Mouse (Mus musculus) heart, adult 2 months (tissue): ENCODE results near the gene Fam107b. TPM values are rescaled to one million over a fixed set of nuclear protein-coding genes. Genes with fewer than 3 reads are reported as not detected.
A peak's percentile ranks its signal among the peaks of the same experiment; 100 is the strongest.

Experiments
- DNase-seq, 2 experiments: peaks; one replicate each; pipeline ENCODE4 v3.0.0; 2021
- H3K27ac ChIP-seq: fragments of 200-600 bp; 2 replicates; pipeline ENCODE4 v1.8.1; 2022
- H3K27me3 ChIP-seq: fragments of 200-500 bp; 2 replicates; pipeline ENCODE4 v1.6.1; 2012; ENCODE audit warnings: mild to moderate bottlenecking, low read length, inconsistent platforms, mixed read lengths; ENCODE audit not compliant: control insufficient read depth, insufficient read depth
- H3K36me3 ChIP-seq: fragments of 200-500 bp; 2 replicates; pipeline ENCODE4 v1.6.1; 2012; ENCODE audit warnings: low read length, inconsistent platforms; ENCODE audit not compliant: control insufficient read depth, insufficient read depth
- H3K4me1 ChIP-seq: fragments of 200-500 bp; 2 replicates; pipeline ENCODE4 v1.6.1; 2011; ENCODE audit warnings: low read length; ENCODE audit not compliant: control insufficient read depth, insufficient read depth
- H3K4me3 ChIP-seq: fragments of 200-600 bp; 2 replicates; pipeline ENCODE4 v1.8.1; 2022
- H3K79me2 ChIP-seq: fragments of 200-500 bp; replicated peaks from 2 replicates; pipeline ENCODE4 v1.6.1; 2012; ENCODE audit warnings: mild to moderate bottlenecking, inconsistent platforms, low read length, moderate library complexity, mixed read lengths; ENCODE audit not compliant: control insufficient read depth, insufficient read depth
- H3K9ac ChIP-seq: fragments of 200-500 bp; 2 replicates; pipeline ENCODE4 v1.6.1; 2012; ENCODE audit warnings: low read depth, mild to moderate bottlenecking, control low read depth, inconsistent platforms, low read length, mixed read lengths
- CTCF ChIP-seq: fragments of 200-600 bp; IDR thresholded peaks from 2 replicates; pipeline ENCODE4 v1.8.1; 2022; ENCODE audit warnings: antibody characterized with exemption, mild to moderate bottlenecking, moderate library complexity
- EP300 ChIP-seq: fragments of 200-500 bp; IDR thresholded peaks from 2 replicates; pipeline ENCODE4 v1.6.1; 2011; ENCODE audit warnings: low read depth, low read length, control low read depth; ENCODE audit not compliant: insufficient read depth
- POLR2A ChIP-seq: fragments of 200-500 bp; IDR thresholded peaks from 2 replicates; pipeline ENCODE4 v1.6.1; 2011; ENCODE audit warnings: mild to moderate bottlenecking, low read depth, low read length, control low read depth; ENCODE audit not compliant: insufficient read depth
- WGBS: fragments of 180-500 bp; shearing (Covaris S2); methylation state at CpG from one replicate; pipeline ENCODE4 v1.1.7; 2018; 5-methylcytosine and 5-hydroxymethylcytosine counted together
- intact Hi-C: fragments of 180-260 bp; cut with DNase I; formaldehyde crosslinking; loops from one replicate; pipeline ENCODE4 v1.15.1; 2025
- polyA plus RNA-seq: library from polyadenylated mRNA; depleted of rRNA; stranded (reverse); fragments of >200 nt; gene quantifications from 2 replicates; pipeline ENCODE4 v1.2.3, GENCODE M21; 2012; rRNA removed
- total RNA-seq, 2 experiments: library from RNA; stranded (reverse); gene quantifications; 2 replicates each; pipeline ENCODE4 v1.2.3; 2021

The Fam107b gene
- total and polyA plus RNA-seq, 3 experiments: 3.2 to 10.1 (median 5.5) TPM

DNA sequence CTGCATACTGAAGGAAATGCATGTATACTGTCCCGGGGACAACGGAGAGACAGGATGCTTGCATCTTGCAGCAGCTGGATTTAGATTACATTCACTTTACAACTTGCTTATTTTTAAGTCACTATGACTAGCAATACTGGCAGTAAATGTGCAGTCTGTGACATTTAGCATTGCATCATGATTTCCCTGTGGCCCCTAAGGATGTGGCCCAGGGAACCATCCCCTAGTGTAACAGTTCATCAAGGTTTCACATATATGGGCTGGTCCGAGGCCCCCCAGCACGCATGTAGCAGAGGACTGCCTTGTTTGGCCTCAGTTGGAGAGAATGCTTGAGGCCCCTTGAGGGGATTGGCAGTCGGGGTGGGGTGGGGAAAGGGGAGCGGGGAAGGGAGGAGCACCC lies 235.5 kb downstream of the Fam107b start:
- DNase-seq: no peak
- Histone ChIP-seq H3K27ac (no peak overlapping the region), H3K4me1 (no peaks in the 10 kb centered on the region), H3K27me3 (no peaks in the 10 kb centered on the region), H3K4me3 (no peak overlapping the region), H3K79me2 (no peaks in the 10 kb centered on the region), H3K9ac (no peak overlapping the region), H3K36me3 (no peaks in the 10 kb centered on the region)
- intact Hi-C loops: loop anchor here (10.0 kb wide), 1 partner anchor 1059 kb away; no protein-coding TSS in a partner anchor
- 57% methylated on average over 6 of the region's 6 CpGs for WGBS
- TF ChIP-seq CTCF: no peak
- TF ChIP-seq EP300: no peak
- TF ChIP-seq POLR2A: no peak

DNA sequence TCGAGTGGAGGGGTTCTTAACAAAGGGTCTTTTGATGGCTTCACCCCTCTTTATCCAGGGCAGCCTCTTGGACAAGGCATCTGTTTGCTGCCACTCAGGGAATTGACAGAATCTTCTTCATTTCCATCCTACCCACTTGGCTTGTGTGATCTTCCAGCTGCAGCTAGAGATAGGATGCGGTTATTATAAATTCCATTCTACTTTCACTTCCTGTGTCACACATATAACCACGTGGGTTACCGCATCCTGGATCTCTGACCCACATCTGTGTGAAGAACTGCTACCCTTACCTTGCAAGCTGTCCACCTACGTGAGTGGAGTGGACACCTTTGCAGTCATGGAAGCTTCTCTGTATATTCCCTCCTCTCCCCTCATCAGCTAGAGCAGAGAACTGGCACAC lies 240.0 kb downstream of the Fam107b start:
- intact Hi-C loops: loop anchor here (10.0 kb wide), 2 partner anchors 404 to 794 kb away; no protein-coding TSS in a partner anchor

GRCm38 (mm10) chr2:3816142-3816609 lies 245.9 kb downstream of the Fam107b start:
- intact Hi-C loops: loop anchor here (1.0 to 10.0 kb wide), 3 partner anchors 399 to 789 kb away; no protein-coding TSS in a partner anchor
- DNase-seq: peak in 1 of 2 experiments; percentile 12
- no peak overlapping the region for H3K27ac ChIP-seq

More for the DNA sequence above, 240.0 kb downstream of the Fam107b start:
- DNase-seq: no peak
- Histone ChIP-seq H3K36me3 (no peaks in the 10 kb centered on the region), H3K4me1 (no peaks in the 10 kb centered on the region), H3K9ac (no peak overlapping the region), H3K4me3 (no peak overlapping the region), H3K27ac (no peak overlapping the region), H3K27me3 (no peaks in the 10 kb centered on the region), H3K79me2 (no peaks in the 10 kb centered on the region)
- WGBS: 58% methylated on average over 5 of the region's 5 CpGs
- TF ChIP-seq EP300 (no peak), CTCF (no peak), POLR2A (no peak)

DNA sequence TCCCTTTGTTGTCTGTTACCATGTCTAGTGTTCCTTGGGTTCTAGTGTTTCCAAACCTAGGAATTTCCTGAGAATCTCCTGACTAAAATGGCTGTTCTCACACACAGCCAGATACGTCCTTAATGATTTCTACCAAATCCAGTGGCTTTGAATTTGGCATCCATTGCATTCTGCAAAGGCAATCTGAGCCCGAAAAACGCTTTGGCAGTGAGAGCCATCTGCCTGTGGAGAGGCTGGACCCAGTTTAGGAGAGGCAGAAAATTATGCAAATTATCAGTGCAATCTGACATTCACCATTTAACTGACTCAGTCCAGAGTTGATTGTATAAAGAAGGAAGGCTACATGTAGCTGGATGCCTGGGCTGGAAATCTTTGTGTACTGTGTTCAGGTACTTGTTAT lies 247.3 kb downstream of the Fam107b start:
- no peaks in the 10 kb centered on the region for H3K27me3 ChIP-seq
- no peaks in the 10 kb centered on the region for H3K4me1 ChIP-seq
- TF ChIP-seq EP300 (no peak), POLR2A (no peak), CTCF (no peak)
- H3K36me3 ChIP-seq: no peaks in the 10 kb centered on the region
- no peak overlapping the region for H3K27ac ChIP-seq
- DNase-seq: no peak
- H3K4me3 ChIP-seq: no peak overlapping the region
- 86% methylated on average over 3 of the region's 3 CpGs for WGBS
- intact Hi-C loops: loop anchor here (10.0 kb wide), 2 partner anchors 397 to 787 kb away; no protein-coding TSS in a partner anchor
- H3K79me2 ChIP-seq: no peaks in the 10 kb centered on the region
- no peak overlapping the region for H3K9ac ChIP-seq

More at GRCm38 (mm10) chr2:3816142-3816609, 245.9 kb downstream of the Fam107b start:
- Histone ChIP-seq H3K4me3 (no peak overlapping the region), H3K9ac (no peak overlapping the region), H3K36me3 (no peaks in the 10 kb centered on the region), H3K27me3 (no peaks in the 10 kb centered on the region), H3K4me1 (no peaks in the 10 kb centered on the region), H3K79me2 (no peaks in the 10 kb centered on the region)
- WGBS: 56% methylated on average over 6 of the region's 6 CpGs
- TF ChIP-seq EP300 (no peak), POLR2A (no peak), CTCF (peak; percentile 65)

DNA sequence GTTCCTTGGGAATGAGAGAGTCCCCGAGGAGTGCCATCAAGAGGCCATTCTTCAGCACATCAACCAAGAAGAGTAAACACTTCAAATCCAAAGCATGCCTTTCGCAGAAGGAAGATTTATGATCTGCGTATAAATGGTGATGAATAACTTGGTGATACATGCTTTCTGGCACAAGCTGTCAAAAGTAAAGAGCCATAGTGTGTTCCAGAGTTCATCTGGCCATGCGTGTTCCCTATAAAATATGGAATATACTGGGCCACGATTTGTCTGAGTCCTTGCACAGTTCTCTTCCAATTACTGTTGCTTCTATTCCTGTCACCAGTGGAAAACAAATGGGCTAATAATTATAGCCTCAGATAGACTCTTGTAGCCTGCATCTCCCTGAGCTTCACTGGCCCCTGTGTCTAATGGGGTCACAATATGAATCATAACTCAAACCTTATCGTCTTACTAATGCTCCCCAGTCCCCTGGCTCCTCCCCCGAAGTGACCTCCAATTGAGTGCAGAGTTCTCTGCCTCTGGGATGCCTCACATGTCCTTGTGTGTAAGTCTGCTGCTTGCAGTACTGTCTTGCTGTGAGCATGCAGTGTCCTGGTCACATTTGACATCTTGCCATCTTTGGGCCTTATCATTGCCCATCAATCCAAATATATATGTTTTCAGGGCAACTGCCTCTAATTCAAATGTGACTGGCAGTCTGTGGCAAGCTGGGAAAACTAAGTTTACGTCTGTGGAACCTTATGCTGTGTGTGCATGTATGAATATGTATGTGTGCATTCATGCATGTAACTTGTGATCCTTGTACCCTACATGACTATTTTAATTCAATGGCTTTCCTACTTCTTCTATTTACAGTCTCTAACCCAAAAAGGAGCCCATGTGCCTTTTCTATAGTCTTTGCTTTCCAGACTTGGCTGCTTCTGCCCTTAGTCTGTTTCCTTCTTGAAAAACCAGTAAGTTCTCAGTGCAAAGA lies 252.5 kb downstream of the Fam107b start:
- WGBS: 76% methylated on average over 8 of the region's 8 CpGs
- Histone ChIP-seq H3K27ac (no peak overlapping the region), H3K4me1 (no peaks in the 10 kb centered on the region), H3K36me3 (no peaks in the 10 kb centered on the region), H3K9ac (no peak overlapping the region), H3K79me2 (no peaks in the 10 kb centered on the region), H3K27me3 (no peaks in the 10 kb centered on the region), H3K4me3 (no peak overlapping the region)
- DNase-seq: no peak
- intact Hi-C loops: no loop called here
- no peak for TF ChIP-seq CTCF
- no peak for TF ChIP-seq EP300

Other genes with a start within 250 kb of the Fam107b start
- gene Rpp38, start 237.8 kb upstream of the Fam107b start, total RNA-seq: 1 to 10 TPM; 4.3 to 5.8 TPM
- 2.8 and 5.4 TPM in 2 replicates for gene Rpp38, start 237.8 kb upstream of the Fam107b start, polyA plus RNA-seq
- 1 to 10 TPM; 1.1 to 1.7 TPM for gene Acbd7, start 234.3 kb upstream of the Fam107b start, total RNA-seq
- gene Acbd7, start 234.3 kb upstream of the Fam107b start, polyA plus RNA-seq: not detected in 2 replicates
- not detected for gene Olah, start 173.3 kb upstream of the Fam107b start, total RNA-seq
- gene Olah, start 173.3 kb upstream of the Fam107b start, polyA plus RNA-seq: not detected in 2 replicates
- gene Meig1, start 147.8 kb upstream of the Fam107b start, total RNA-seq: 1 to 10 TPM; 1.9 to 2.4 TPM
- gene Meig1, start 147.8 kb upstream of the Fam107b start, polyA plus RNA-seq: 1.0 and 1.8 TPM in 2 replicates
- gene Dclre1c, start 146.4 kb upstream of the Fam107b start, total RNA-seq: 1 to 10 TPM; 2.1 to 2.7 TPM
- gene Dclre1c, start 146.4 kb upstream of the Fam107b start, polyA plus RNA-seq: 2.1 and 5.1 TPM in 2 replicates
- under 1 TPM; 0.50 to 0.96 TPM for gene Suv39h2, start 95.5 kb upstream of the Fam107b start, total RNA-seq
- gene Suv39h2, start 95.5 kb upstream of the Fam107b start, polyA plus RNA-seq: 0.23 and 0.73 TPM in 2 replicates
- gene Gm45902, start 57.7 kb upstream of the Fam107b start, total RNA-seq: 1 to 10 TPM in 1 of 2 experiments, under 1 TPM in 1; 0.91 to 1.0 TPM
- gene Gm45902, start 57.7 kb upstream of the Fam107b start, polyA plus RNA-seq: 0.61 and 1.2 TPM in 2 replicates
- gene Hspa14, start 57.7 kb upstream of the Fam107b start, total RNA-seq: 10 to 100 TPM; 21.5 to 22.7 TPM
- 16.9 and 21.5 TPM in 2 replicates for gene Hspa14, start 57.7 kb upstream of the Fam107b start, polyA plus RNA-seq
- gene Cdnf, start 57.5 kb upstream of the Fam107b start, total RNA-seq: 10 to 100 TPM; 22.1 to 30.8 TPM
- 7.0 and 15.3 TPM in 2 replicates for gene Cdnf, start 57.5 kb upstream of the Fam107b start, polyA plus RNA-seq